Mouse (Mus musculus) erythroid progenitor cell, adult 5-6 weeks (primary cell): ENCODE results near the gene Lpo. TPM values are rescaled to one million over a fixed set of nuclear protein-coding genes. Genes with fewer than 3 reads are reported as not detected.

ENCODE experiments used
- ATAC-seq: replicated peaks from 2 replicates; pipeline ENCODE4 v1.8.0; 2016; ENCODE audit warnings: moderate number of reproducible peaks, mild to moderate bottlenecking, moderate TSS enrichment, inconsistent platforms; ENCODE audit not compliant: poor library complexity, low FRiP score, severe bottlenecking
- total RNA-seq, 2 experiments: library from RNA; stranded (forward) in 1 of 2; stranded (reverse) in 1 of 2; fragments of 150-400 nt in 1 of 2; fragments of 186-747, 209-891 nt in 1 of 2; gene quantifications; 2 replicates each; pipeline versions ENCODE4 v1.2.3 to v1.2.4; 2015 to 2017; ENCODE audit warnings: low replicate concordance in 2 of 2

The Lpo gene
- total RNA-seq, 2 experiments from 2014 or later = not detected

GRCm38 (mm10) chr11:87760301-87761081 is 67.6 kb downstream of the Lpo start, which contains the start of gene Tspoap1:
Gene Tspoap1, plus strand, starts transcription at chr11:87760541.
- ATAC-seq = no peak

DNA sequence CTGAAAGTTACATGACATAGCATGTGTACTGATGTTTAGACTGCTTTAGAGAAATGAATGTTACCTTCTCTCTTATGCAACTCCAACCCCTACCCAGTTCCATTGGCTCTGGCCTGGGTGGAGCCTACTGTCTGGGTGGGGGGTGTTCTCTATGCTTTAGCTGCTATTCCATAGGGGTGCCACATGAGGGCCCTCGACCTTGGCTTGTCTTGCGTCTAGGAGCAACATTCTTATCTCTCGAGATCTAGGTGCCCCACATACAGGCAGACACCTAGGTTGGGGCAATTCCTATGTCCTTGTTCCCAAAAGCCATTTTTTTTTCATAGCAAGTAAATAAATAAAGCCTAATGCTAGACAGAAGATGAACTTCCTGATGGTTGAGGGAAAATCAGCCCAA is 68.5 kb downstream of the Lpo start:
- no peak for ATAC-seq

- no peak for ATAC-seq
These were observed 69.0 kb downstream of the Lpo start for GRCm38 (mm10) chr11:87758957-87759608.

DNA sequence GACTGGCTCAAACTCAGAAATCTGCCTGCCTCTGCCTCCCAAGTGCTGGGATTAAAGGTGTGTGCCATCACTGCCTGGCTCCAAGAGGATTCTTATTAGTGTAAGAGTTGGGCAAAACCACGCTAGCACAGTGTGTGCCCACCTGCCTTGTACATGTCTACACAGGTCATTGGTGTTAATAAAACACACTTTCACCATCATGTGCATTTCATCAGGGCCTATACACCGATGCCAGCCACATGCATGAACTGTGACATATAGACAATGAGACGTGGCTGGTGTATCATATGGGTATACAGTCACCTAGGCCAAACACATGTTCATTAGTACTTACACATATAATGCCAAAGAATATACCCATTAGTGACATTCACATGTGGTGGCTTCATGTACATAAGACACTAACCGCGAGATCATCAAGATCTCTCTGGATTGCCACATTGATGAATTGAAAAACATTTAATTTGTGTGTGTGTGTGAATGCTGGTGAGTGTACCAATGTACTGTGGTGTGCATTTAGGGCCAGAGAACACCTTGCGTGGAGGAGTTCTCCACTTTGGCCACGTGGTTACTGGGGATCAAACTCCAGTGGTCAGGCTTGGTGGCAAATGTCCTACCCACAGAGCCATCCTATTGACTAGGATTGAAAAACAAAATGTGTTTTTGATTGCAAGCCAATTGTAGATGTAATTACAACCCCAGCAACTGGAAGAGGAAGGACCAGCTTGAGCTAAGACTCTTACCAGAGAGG is 69.8 kb downstream of the Lpo start:
- no peak for ATAC-seq

GRCm38 (mm10) chr11:87757001-87757954 is 70.8 kb downstream of the Lpo start:
- ATAC-seq = 0 out of 2 replicates have a peak, but pooled peaks have one; percentile 13

Other genes with a start within 250 kb of the Lpo start
- 5.4 and 15.1 TPM in 2 replicates for gene Mtmr4, start 236.1 kb downstream of the Lpo start, total RNA-seq (2015; ENCODE audit: low replicate concordance)
- gene Mtmr4, start 236.1 kb downstream of the Lpo start, total RNA-seq (2017; ENCODE audit: low replicate concordance) = 13.1 and 15.1 TPM in 2 replicates
- not detected in 2 replicates for gene Hsf5, start 211.1 kb downstream of the Lpo start, total RNA-seq (2015; ENCODE audit: low replicate concordance)
- gene Hsf5, start 211.1 kb downstream of the Lpo start, total RNA-seq (2017; ENCODE audit: low replicate concordance) = not detected in 2 replicates
- gene Rnf43, start 165.6 kb downstream of the Lpo start, total RNA-seq (2015; ENCODE audit: low replicate concordance) = 0.36 and 2.1 TPM in 2 replicates
- gene Rnf43, start 165.6 kb downstream of the Lpo start, total RNA-seq (2017; ENCODE audit: low replicate concordance) = 0.39 and 0.83 TPM in 2 replicates
- gene Supt4a, start 90.7 kb downstream of the Lpo start, total RNA-seq (2015; ENCODE audit: low replicate concordance) = 101 and 170 TPM in 2 replicates
- gene Supt4a, start 90.7 kb downstream of the Lpo start, total RNA-seq (2017; ENCODE audit: low replicate concordance) = 27.0 and 66.5 TPM in 2 replicates
- 6.7 and 8.6 TPM in 2 replicates for gene Tspoap1, start 67.7 kb downstream of the Lpo start, total RNA-seq (2015; ENCODE audit: low replicate concordance)
- 9.2 and 21.3 TPM in 2 replicates for gene Tspoap1, start 67.7 kb downstream of the Lpo start, total RNA-seq (2017; ENCODE audit: low replicate concordance)
- gene Mpo, start 34.7 kb downstream of the Lpo start, total RNA-seq (2015; ENCODE audit: low replicate concordance) = 946 and 1,145 TPM in 2 replicates
- gene Mpo, start 34.7 kb downstream of the Lpo start, total RNA-seq (2017; ENCODE audit: low replicate concordance) = 341 and 501 TPM in 2 replicates
- gene Mks1, start 24.9 kb upstream of the Lpo start, total RNA-seq (2015; ENCODE audit: low replicate concordance) = not detected in 2 replicates
- not detected in 2 replicates for gene Mks1, start 24.9 kb upstream of the Lpo start, total RNA-seq (2017; ENCODE audit: low replicate concordance)
- gene Epx, start 47.2 kb upstream of the Lpo start, total RNA-seq (2015; ENCODE audit: low replicate concordance) = 13.0 and 18.4 TPM in 2 replicates
- 10.3 and 15.8 TPM in 2 replicates for gene Epx, start 47.2 kb upstream of the Lpo start, total RNA-seq (2017; ENCODE audit: low replicate concordance)
- not detected in 2 replicates for gene Olfr462, start 64.0 kb upstream of the Lpo start, total RNA-seq (2015; ENCODE audit: low replicate concordance)
- gene Olfr462, start 64.0 kb upstream of the Lpo start, total RNA-seq (2017; ENCODE audit: low replicate concordance) = not detected in 2 replicates
- gene Olfr463, start 69.1 kb upstream of the Lpo start, total RNA-seq (2015; ENCODE audit: low replicate concordance) = not detected in 2 replicates
- gene Olfr463, start 69.1 kb upstream of the Lpo start, total RNA-seq (2017; ENCODE audit: low replicate concordance) = not detected in 2 replicates
- not detected in 2 replicates for gene Olfr464, start 92.7 kb upstream of the Lpo start, total RNA-seq (2015; ENCODE audit: low replicate concordance)
- not detected in 2 replicates for gene Olfr464, start 92.7 kb upstream of the Lpo start, total RNA-seq (2017; ENCODE audit: low replicate concordance)
- gene Dynll2, start 159.2 kb upstream of the Lpo start, total RNA-seq (2015; ENCODE audit: low replicate concordance) = 8.4 and 10.1 TPM in 2 replicates
- 1.5 and 5.9 TPM in 2 replicates for gene Dynll2, start 159.2 kb upstream of the Lpo start, total RNA-seq (2017; ENCODE audit: low replicate concordance)
- gene Srsf1, start 219.1 kb upstream of the Lpo start, total RNA-seq (2015; ENCODE audit: low replicate concordance) = 312 and 323 TPM in 2 replicates
- gene Srsf1, start 219.1 kb upstream of the Lpo start, total RNA-seq (2017; ENCODE audit: low replicate concordance) = 485 and 568 TPM in 2 replicates
- 29.6 and 37.3 TPM in 2 replicates for gene Vezf1, start 240.0 kb upstream of the Lpo start, total RNA-seq (2015; ENCODE audit: low replicate concordance)
- 16.3 and 17.8 TPM in 2 replicates for gene Vezf1, start 240.0 kb upstream of the Lpo start, total RNA-seq (2017; ENCODE audit: low replicate concordance)